Mouse (Mus musculus) cerebellum, adult 9-11 months (tissue): ENCODE measurements around the gene Olfr643.
"Not testable (repeated sequence)": the region's sequence is repeated elsewhere in the genome, so short reads cannot be mapped to it uniquely, and the experiment has no call there.

Source experiments
- DNase-seq: peaks from one replicate; pipeline ENCODE4 v3.0.0; 2022

The Olfr643 gene

DNA sequence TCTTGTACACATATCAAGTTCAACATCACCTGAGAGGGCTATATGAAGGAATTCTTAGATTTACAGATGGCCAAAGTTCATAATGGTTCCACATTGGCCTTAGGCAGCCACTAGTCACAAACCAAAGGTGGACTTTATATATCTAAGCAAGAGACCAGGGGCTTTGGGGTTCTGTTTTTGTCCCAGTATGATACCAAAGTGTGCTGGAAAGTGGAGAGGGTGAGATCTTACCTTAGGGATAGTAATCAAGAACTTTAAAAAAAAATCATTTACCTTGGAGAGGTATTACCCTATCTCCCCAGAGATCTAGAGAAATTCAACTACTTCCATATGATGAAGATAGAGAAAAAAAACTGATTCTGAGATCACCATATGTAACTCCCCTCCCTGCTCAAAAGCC lies 120.0 kb downstream of the Olfr643 start, which contains the start of gene Olfr639:
Olfr639 (minus strand) TSS at position 101 of the 400 bp plus-strand sequence.
- DNase-seq, result no peak

DNA sequence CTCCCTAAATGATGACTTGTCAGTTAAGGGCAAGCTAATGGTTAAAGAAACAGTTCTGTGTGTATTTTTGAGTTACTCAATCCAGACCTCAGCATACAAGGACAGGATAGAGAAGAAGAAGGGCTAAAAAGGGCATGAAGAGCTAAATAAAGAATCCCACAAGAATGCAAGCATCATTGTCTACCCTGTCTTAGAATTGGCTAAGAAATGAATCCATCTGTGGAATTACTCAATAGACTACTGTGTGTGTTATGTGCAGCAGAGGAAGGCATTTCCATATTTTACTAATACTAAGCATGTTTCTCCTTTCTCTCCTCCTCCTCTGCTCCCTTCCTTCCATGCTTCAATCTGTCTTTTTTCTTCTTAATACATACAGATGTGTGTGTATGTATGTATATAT lies 138.1 kb downstream of the Olfr643 start:
- no peak for DNase-seq

- no peak for DNase-seq
These were observed 138.8 kb downstream of the Olfr643 start, which contains the start of gene Olfr638 for GRCm38 (mm10) chr7:103998446-103998845. Olfr638 (plus strand) TSS chr7:103998746.

DNA sequence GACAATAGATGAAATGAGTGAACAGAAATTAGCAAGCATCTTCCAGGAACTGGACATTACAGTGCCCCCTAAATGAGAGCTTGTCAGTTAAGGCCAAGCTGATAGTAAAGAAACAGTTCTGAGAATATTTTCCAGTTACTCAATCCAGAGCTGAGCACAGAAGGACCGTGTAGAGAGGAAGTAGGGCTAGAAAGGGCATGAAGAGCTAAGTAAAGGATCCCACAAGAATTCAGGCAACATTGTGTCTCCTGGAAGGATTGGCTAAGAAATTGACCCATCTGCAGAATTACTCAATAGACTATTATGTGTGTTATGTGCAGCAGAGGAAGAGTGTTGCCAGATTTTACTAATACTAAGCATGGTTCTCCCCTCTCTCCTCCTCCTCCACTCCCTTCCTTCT lies 165.4 kb downstream of the Olfr643 start:
- no peak for DNase-seq

GRCm38 (mm10) chr7:103970852-103971251 lies 166.4 kb downstream of the Olfr643 start, which contains the start of gene Olfr635:
Olfr635 (plus strand) TSS chr7:103971152.
- no peak for DNase-seq

GRCm38 (mm10) chr7:103966873-103967272 lies 170.3 kb downstream of the Olfr643 start:
- DNase-seq, result not testable (repeated sequence)
